Mouse (Mus musculus): ENCODE measurements around the gene Arfrp1. TPM values are rescaled to one million over a fixed set of nuclear protein-coding genes. Genes with fewer than 3 reads are reported as not detected.

The Arfrp1 gene
- total and polyA plus RNA-seq, 2 experiments from 2014 or later = 24.0 to 73.0 TPM

- no peaks in the 10 kb centered on the region for H3K9me3 ChIP-seq (ENCODE audit: low read length)
- no peak for TF ChIP-seq CTCF (IDR thresholded peaks at IDR 0.05; ENCODE audit: low read depth)
- H3K27ac ChIP-seq (ENCODE audit: low read depth, low read length) = peak overlapping the region; percentile 64; the same call in 1 of the 2 replicates
- H3K36me3 ChIP-seq (ENCODE audit: insufficient read depth) = peaks cover 25% of the 10 kb centered on the region
- WGBS = 15% methylated on average over 7 of the region's 7 CpGs
- H3K9ac ChIP-seq = peak overlapping the region; percentile 59
- H3K4me3 ChIP-seq (ENCODE audit: low read depth, low read length) = peak overlapping the region; percentile 64
- no peak for DNase-seq
- H3K4me1 ChIP-seq (ENCODE audit: insufficient read depth) = 0 out of 2 replicates have a peak, but pooled peaks cover 3% of the 10 kb centered on the region
- no peak for ATAC-seq
- no peaks in the 10 kb centered on the region for H3K27me3 ChIP-seq (ENCODE audit: insufficient read depth, low read length)
- H3K4me2 ChIP-seq (ENCODE audit: low read depth) = peak overlapping the region; percentile 78
Observed at GRCm38 (mm10) chr2:181320103-181320499, 45.1 kb downstream of the Arfrp1 start.

DNA sequence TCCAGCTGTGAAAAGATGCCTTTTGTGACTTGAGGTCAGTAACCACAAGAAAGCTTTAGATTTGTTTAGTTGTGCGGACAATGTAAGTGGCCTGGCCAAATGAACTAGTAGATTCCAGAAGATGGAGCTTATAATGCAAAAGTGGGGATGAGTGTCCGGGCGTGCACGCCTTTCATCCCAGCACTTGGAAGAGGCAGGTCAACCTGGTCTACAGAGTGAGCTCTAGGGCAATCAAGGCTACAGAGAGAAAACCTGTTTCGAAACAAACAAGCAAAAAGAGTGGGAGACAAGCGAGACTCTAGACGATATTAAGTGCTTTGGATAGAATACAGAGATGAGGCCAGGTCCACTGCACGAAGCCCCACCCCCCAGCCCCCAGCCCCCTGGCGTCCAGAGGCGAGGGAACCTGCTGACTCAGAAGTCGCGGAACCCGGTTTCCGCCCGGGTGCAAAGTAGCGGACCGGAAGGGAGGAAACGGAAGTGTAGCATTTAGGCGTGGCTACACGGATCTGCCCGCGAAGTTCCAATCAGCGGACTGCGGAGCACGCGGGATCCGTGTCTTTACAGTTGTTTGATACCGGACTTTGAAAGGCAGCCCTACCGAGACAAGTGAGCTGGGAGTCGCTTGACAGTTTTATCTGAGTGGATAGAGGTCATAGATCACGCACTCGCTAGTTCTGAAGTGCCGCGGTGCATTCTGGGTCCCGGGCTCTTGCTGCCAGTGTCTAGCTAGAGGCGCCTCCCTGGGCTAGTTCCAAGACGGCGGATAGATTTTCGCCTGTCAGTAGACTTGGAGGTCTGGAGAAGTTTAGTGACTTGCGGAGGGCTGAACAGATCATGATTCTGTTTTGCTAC lies 45.7 kb downstream of the Arfrp1 start, which contains the start of gene Rtel1:
TSS of gene Rtel1 (plus strand) at position 492 of the 855 bp plus-strand sequence.
- DNase-seq = peak; percentile 93
- Histone ChIP-seq H3K27me3 (ENCODE audit: insufficient read depth, low read length) (no peaks in the 10 kb centered on the region), H3K4me1 (ENCODE audit: insufficient read depth) (0 out of 2 replicates have a peak, but pooled peaks cover 3% of the 10 kb centered on the region), H3K9me3 (ENCODE audit: low read length) (no peaks in the 10 kb centered on the region), H3K36me3 (ENCODE audit: insufficient read depth) (peaks cover 18% of the 10 kb centered on the region), H3K4me3 (ENCODE audit: low read depth, low read length) (peak within 1 kb of the TSS; percentile 64), H3K9ac (peak within 1 kb of the TSS; percentile 59), H3K4me2 (ENCODE audit: low read depth) (peak within 1 kb of the TSS; percentile 78), H3K27ac (ENCODE audit: low read depth, low read length) (peak within 1 kb of the TSS; percentile 64; the same call in 1 of the 2 replicates)
- whole genome bisulfite sequencing = 7% methylated on average over 40 of the region's 40 CpGs
- peak; percentile 97 for ATAC-seq
- peak; percentile 31 for TF ChIP-seq CTCF (IDR thresholded peaks at IDR 0.05; ENCODE audit: low read depth)

- 0 out of 2 replicates have a peak, but pooled peaks cover 4% of the 10 kb centered on the region for H3K36me3 ChIP-seq (ENCODE audit: insufficient read depth)
- H3K9me3 ChIP-seq (ENCODE audit: low read length) = no peaks in the 10 kb centered on the region
- TF ChIP-seq CTCF (IDR thresholded peaks at IDR 0.05; ENCODE audit: low read depth) = no peak
- H3K4me2 ChIP-seq (ENCODE audit: low read depth) = peak within 1 kb of the TSS; percentile 90
- DNase-seq = peak; percentile 88
- H3K27me3 ChIP-seq (ENCODE audit: insufficient read depth, low read length) = no peaks in the 10 kb centered on the region
- H3K4me1 ChIP-seq (ENCODE audit: insufficient read depth) = peaks cover 13% of the 10 kb centered on the region; the same call in 1 of the 2 replicates
- ATAC-seq = peak; percentile 94
- 2% methylated on average over 23 of the region's 23 CpGs for WGBS
- peak within 1 kb of the TSS; percentile 98 for H3K27ac ChIP-seq (ENCODE audit: low read depth, low read length)
- H3K9ac ChIP-seq = peak within 1 kb of the TSS; percentile 98
- peak within 1 kb of the TSS; percentile 92 for H3K4me3 ChIP-seq (ENCODE audit: low read depth, low read length)
Observed at GRCm38 (mm10) chr2:181314080-181314810, 51.0 kb downstream of the Arfrp1 start, which contains the start of gene Stmn3. TSS of gene Stmn3 (minus strand) at chr2:181314500.

DNA sequence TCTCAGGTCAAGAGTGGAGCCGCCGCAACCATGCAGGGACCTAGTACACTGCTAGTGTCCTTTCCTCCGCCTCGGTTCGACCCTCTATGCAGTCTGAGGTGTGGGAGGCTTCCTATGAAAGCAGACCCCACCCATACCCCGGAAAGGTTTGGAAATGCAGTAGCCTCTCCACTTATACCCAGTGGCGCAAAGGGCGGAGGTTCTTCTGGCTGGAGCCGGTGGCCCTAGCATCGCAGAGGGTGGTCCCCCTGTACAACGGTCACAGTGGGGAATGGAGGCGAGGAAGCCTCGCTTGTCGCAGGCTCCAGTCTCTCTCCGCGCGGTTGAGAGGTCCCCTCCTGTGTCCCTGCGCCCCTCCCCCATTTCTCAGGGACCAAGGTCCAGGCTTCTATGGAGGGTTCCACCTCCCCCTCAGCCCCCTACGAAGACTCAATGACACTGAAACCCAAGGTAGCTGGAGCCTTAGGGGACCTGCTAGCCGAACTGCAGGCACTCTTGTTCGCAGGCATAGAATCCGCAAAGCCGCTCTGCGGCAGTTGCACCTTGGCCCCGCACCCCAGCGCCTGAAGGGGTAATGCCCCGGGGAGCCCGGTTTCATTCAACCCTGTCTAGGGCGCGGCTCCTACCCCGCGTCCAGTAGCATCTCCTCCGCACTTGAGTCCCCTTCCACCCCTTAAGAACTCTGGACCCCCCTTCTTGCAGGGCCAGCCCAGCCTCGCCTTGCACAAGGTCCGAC lies 51.7 kb downstream of the Arfrp1 start:
- peak overlapping the region; percentile 98 for H3K9ac ChIP-seq
- H3K36me3 ChIP-seq (ENCODE audit: insufficient read depth) = peaks cover 10% of the 10 kb centered on the region
- peaks cover 13% of the 10 kb centered on the region; the same call in 1 of the 2 replicates for H3K4me1 ChIP-seq (ENCODE audit: insufficient read depth)
- WGBS = 2% methylated on average over 35 of the region's 35 CpGs
- TF ChIP-seq CTCF (IDR thresholded peaks at IDR 0.05; ENCODE audit: low read depth) = no peak
- H3K27me3 ChIP-seq (ENCODE audit: insufficient read depth, low read length) = no peaks in the 10 kb centered on the region
- peak; percentile 69 for DNase-seq
- peak overlapping the region; percentile 98 for H3K27ac ChIP-seq (ENCODE audit: low read depth, low read length)
- peak; percentile 76 for ATAC-seq
- no peaks in the 10 kb centered on the region for H3K9me3 ChIP-seq (ENCODE audit: low read length)
- peak overlapping the region; percentile 92 for H3K4me3 ChIP-seq (ENCODE audit: low read depth, low read length)
- peak overlapping the region; percentile 90 for H3K4me2 ChIP-seq (ENCODE audit: low read depth)

- Histone ChIP-seq H3K9ac (peak overlapping the region; percentile 98), H3K4me3 (ENCODE audit: low read depth, low read length) (peak overlapping the region; percentile 92), H3K4me1 (ENCODE audit: insufficient read depth) (peaks cover 13% of the 10 kb centered on the region; the same call in 1 of the 2 replicates), H3K27ac (ENCODE audit: low read depth, low read length) (peak overlapping the region; percentile 98), H3K36me3 (ENCODE audit: insufficient read depth) (peaks cover 16% of the 10 kb centered on the region), H3K9me3 (ENCODE audit: low read length) (no peaks in the 10 kb centered on the region), H3K27me3 (ENCODE audit: insufficient read depth, low read length) (no peaks in the 10 kb centered on the region), H3K4me2 (ENCODE audit: low read depth) (peak overlapping the region; percentile 90)
- no peak for ATAC-seq
- DNase-seq = no peak
- WGBS = 11% methylated on average over 5 of the region's 5 CpGs
- TF ChIP-seq CTCF (IDR thresholded peaks at IDR 0.05; ENCODE audit: low read depth) = no peak
Observed at GRCm38 (mm10) chr2:181313006-181313343, 52.2 kb downstream of the Arfrp1 start.

DNA sequence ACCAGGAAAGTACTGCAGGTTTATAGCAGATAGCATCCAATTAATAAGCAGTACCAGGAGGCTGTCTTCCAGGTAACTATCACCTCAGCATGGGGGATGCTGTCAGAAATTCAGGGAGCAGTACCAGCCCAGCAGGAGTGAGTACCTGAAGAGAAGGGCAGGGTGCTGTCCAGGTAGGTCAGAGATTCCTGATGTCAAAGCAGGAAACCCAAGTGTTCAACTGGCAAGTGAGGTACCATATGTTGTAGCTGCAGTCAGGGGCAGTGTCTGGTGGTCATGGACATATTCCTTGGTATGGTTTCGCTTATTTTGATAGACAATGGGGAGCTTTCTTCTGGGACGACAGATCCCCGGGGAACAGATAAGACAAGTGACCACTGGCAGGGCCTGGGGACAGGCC lies 52.8 kb downstream of the Arfrp1 start:
- Histone ChIP-seq H3K4me3 (ENCODE audit: low read depth, low read length) (peak overlapping the region; percentile 92), H3K27me3 (ENCODE audit: insufficient read depth, low read length) (no peaks in the 10 kb centered on the region), H3K4me2 (ENCODE audit: low read depth) (peak overlapping the region; percentile 90), H3K9ac (peak overlapping the region; percentile 98), H3K4me1 (ENCODE audit: insufficient read depth) (peaks cover 13% of the 10 kb centered on the region; the same call in 1 of the 2 replicates), H3K36me3 (ENCODE audit: insufficient read depth) (peaks cover 21% of the 10 kb centered on the region), H3K9me3 (ENCODE audit: low read length) (no peaks in the 10 kb centered on the region), H3K27ac (ENCODE audit: low read depth, low read length) (no peak overlapping the region)
- 62% methylated on average over 3 of the region's 3 CpGs for whole genome bisulfite sequencing
- TF ChIP-seq CTCF (IDR thresholded peaks at IDR 0.05; ENCODE audit: low read depth) = no peak
- DNase-seq = no peak
- ATAC-seq = no peak

Other genes with a start within 250 kb of the Arfrp1 start
- gene Kcnq2, start 230.1 kb downstream of the Arfrp1 start, total RNA-seq (2014; rRNA removed) = 113 and 134 TPM in 2 replicates
- 24.7 and 31.7 TPM in 2 replicates for gene Kcnq2, start 230.1 kb downstream of the Arfrp1 start, polyA plus RNA-seq (2015; fragmentation: Nextera tagmentation; extraction: Ambion mirVana)
- 215 and 218 TPM in 2 replicates for gene Eef1a2, start 208.4 kb downstream of the Arfrp1 start, total RNA-seq (2014; rRNA removed)
- gene Eef1a2, start 208.4 kb downstream of the Arfrp1 start, polyA plus RNA-seq (2015; fragmentation: Nextera tagmentation; extraction: Ambion mirVana) = 12.8 and 17.5 TPM in 2 replicates
- gene Ppdpf, start 178.2 kb downstream of the Arfrp1 start, total RNA-seq (2014; rRNA removed) = 239 and 264 TPM in 2 replicates
- gene Ppdpf, start 178.2 kb downstream of the Arfrp1 start, polyA plus RNA-seq (2015; fragmentation: Nextera tagmentation; extraction: Ambion mirVana) = 402 and 447 TPM in 2 replicates
- gene Ptk6, start 162.6 kb downstream of the Arfrp1 start, total RNA-seq (2014; rRNA removed) = not detected in 2 replicates
- gene Ptk6, start 162.6 kb downstream of the Arfrp1 start, polyA plus RNA-seq (2015; fragmentation: Nextera tagmentation; extraction: Ambion mirVana) = not detected in 2 replicates
- gene Srms, start 152.2 kb downstream of the Arfrp1 start, total RNA-seq (2014; rRNA removed) = 0.15 and 0.43 TPM in 2 replicates
- 0.10 TPM in 1 of 2 replicates, not detected in the other for gene Srms, start 152.2 kb downstream of the Arfrp1 start, polyA plus RNA-seq (2015; fragmentation: Nextera tagmentation; extraction: Ambion mirVana)
- not detected in 2 replicates for gene Fndc11, start 145.4 kb downstream of the Arfrp1 start, total RNA-seq (2014; rRNA removed)
- 0.18 and 0.24 TPM in 2 replicates for gene Fndc11, start 145.4 kb downstream of the Arfrp1 start, polyA plus RNA-seq (2015; fragmentation: Nextera tagmentation; extraction: Ambion mirVana)
- gene Helz2, start 123.4 kb downstream of the Arfrp1 start, total RNA-seq (2014; rRNA removed) = 1.7 and 1.8 TPM in 2 replicates
- 0.10 and 0.24 TPM in 2 replicates for gene Helz2, start 123.4 kb downstream of the Arfrp1 start, polyA plus RNA-seq (2015; fragmentation: Nextera tagmentation; extraction: Ambion mirVana)
- 21.7 and 24.8 TPM in 2 replicates for gene Gmeb2, start 77.4 kb downstream of the Arfrp1 start, total RNA-seq (2014; rRNA removed)
- gene Gmeb2, start 77.4 kb downstream of the Arfrp1 start, polyA plus RNA-seq (2015; fragmentation: Nextera tagmentation; extraction: Ambion mirVana) = 7.4 and 9.6 TPM in 2 replicates
- 1,247 and 1,493 TPM in 2 replicates for gene Stmn3, start 50.9 kb downstream of the Arfrp1 start, total RNA-seq (2014; rRNA removed)
- 1,714 and 1,956 TPM in 2 replicates for gene Stmn3, start 50.9 kb downstream of the Arfrp1 start, polyA plus RNA-seq (2015; fragmentation: Nextera tagmentation; extraction: Ambion mirVana)
- gene Rtel1, start 45.7 kb downstream of the Arfrp1 start, total RNA-seq (2014; rRNA removed) = 42.8 and 64.4 TPM in 2 replicates
- 13.8 and 20.6 TPM in 2 replicates for gene Rtel1, start 45.7 kb downstream of the Arfrp1 start, polyA plus RNA-seq (2015; fragmentation: Nextera tagmentation; extraction: Ambion mirVana)
- 93.3 and 99.0 TPM in 2 replicates for gene Zgpat, start 476 bp downstream of the Arfrp1 start, total RNA-seq (2014; rRNA removed)
- gene Zgpat, start 476 bp downstream of the Arfrp1 start, polyA plus RNA-seq (2015; fragmentation: Nextera tagmentation; extraction: Ambion mirVana) = 32.2 and 39.6 TPM in 2 replicates
- 42.8 and 43.5 TPM in 2 replicates for gene Lime1, start 14.7 kb upstream of the Arfrp1 start, total RNA-seq (2014; rRNA removed)
- gene Lime1, start 14.7 kb upstream of the Arfrp1 start, polyA plus RNA-seq (2015; fragmentation: Nextera tagmentation; extraction: Ambion mirVana) = 19.5 and 26.5 TPM in 2 replicates
- 11.7 and 17.7 TPM in 2 replicates for gene Zbtb46, start 94.0 kb upstream of the Arfrp1 start, total RNA-seq (2014; rRNA removed)
- 8.2 and 11.0 TPM in 2 replicates for gene Zbtb46, start 94.0 kb upstream of the Arfrp1 start, polyA plus RNA-seq (2015; fragmentation: Nextera tagmentation; extraction: Ambion mirVana)
- gene Abhd16b, start 127.8 kb upstream of the Arfrp1 start, total RNA-seq (2014; rRNA removed) = not detected in 2 replicates
- gene Abhd16b, start 127.8 kb upstream of the Arfrp1 start, polyA plus RNA-seq (2015; fragmentation: Nextera tagmentation; extraction: Ambion mirVana) = not detected in 2 replicates
- gene Tpd52l2, start 131.7 kb upstream of the Arfrp1 start, total RNA-seq (2014; rRNA removed) = 91.7 and 120 TPM in 2 replicates
- 114 and 128 TPM in 2 replicates for gene Tpd52l2, start 131.7 kb upstream of the Arfrp1 start, polyA plus RNA-seq (2015; fragmentation: Nextera tagmentation; extraction: Ambion mirVana)
- 252 and 369 TPM in 2 replicates for gene Dnajc5, start 155.1 kb upstream of the Arfrp1 start, total RNA-seq (2014; rRNA removed)
- 207 and 270 TPM in 2 replicates for gene Dnajc5, start 155.1 kb upstream of the Arfrp1 start, polyA plus RNA-seq (2015; fragmentation: Nextera tagmentation; extraction: Ambion mirVana)
- 55.8 and 59.1 TPM in 2 replicates for gene Uckl1, start 219.5 kb upstream of the Arfrp1 start, total RNA-seq (2014; rRNA removed)
- gene Uckl1, start 219.5 kb upstream of the Arfrp1 start, polyA plus RNA-seq (2015; fragmentation: Nextera tagmentation; extraction: Ambion mirVana) = 42.7 and 43.0 TPM in 2 replicates
- gene Prpf6, start 226.5 kb upstream of the Arfrp1 start, total RNA-seq (2014; rRNA removed) = 45.8 and 49.6 TPM in 2 replicates
- 43.7 and 46.5 TPM in 2 replicates for gene Prpf6, start 226.5 kb upstream of the Arfrp1 start, polyA plus RNA-seq (2015; fragmentation: Nextera tagmentation; extraction: Ambion mirVana)
- 74.6 and 75.6 TPM in 2 replicates for gene Zfp512b, start 227.4 kb upstream of the Arfrp1 start, total RNA-seq (2014; rRNA removed)
- gene Zfp512b, start 227.4 kb upstream of the Arfrp1 start, polyA plus RNA-seq (2015; fragmentation: Nextera tagmentation; extraction: Ambion mirVana) = 44.7 and 62.3 TPM in 2 replicates
- 64.9 and 85.6 TPM in 2 replicates for gene Samd10, start 233.8 kb upstream of the Arfrp1 start, total RNA-seq (2014; rRNA removed)
- 82.6 and 108 TPM in 2 replicates for gene Samd10, start 233.8 kb upstream of the Arfrp1 start, polyA plus RNA-seq (2015; fragmentation: Nextera tagmentation; extraction: Ambion mirVana)

All from forebrain, postnatal 0 days (tissue).